Mouse (Mus musculus): ENCODE data around the gene Hspa5.

- TF ChIP-seq CTCF (IDR thresholded peaks at IDR 0.05; ENCODE audit: low read depth, low read length) = no peak
- no peak for TF ChIP-seq POLR2A (IDR thresholded peaks at IDR 0.05; ENCODE audit: borderline replicate concordance, low read depth, low read length)
Measured at GRCm38 (mm10) chr2:34762872-34763271, 8.9 kb upstream of the Hspa5 start.
